Mouse (Mus musculus) ovary, postnatal 14 days (tissue): ENCODE data around the gene Gemin8.

Source experiments
- DNase-seq: peaks from one replicate; pipeline ENCODE4 v3.0.0; 2022; ENCODE audit warnings: low spot score

Gemin8 gene

GRCm38 (mm10) chrX:166169892-166170799 is at the start of gene Gemin8:
TSS of gene Gemin8 (plus strand) at chrX:166170454.
- peak; percentile 82 for DNase-seq

GRCm38 (mm10) chrX:166147158-166147846 is 23.0 kb upstream of the Gemin8 start:
- DNase-seq = no peak

- DNase-seq = no peak
These were observed 7.5 kb upstream of the Gemin8 start for GRCm38 (mm10) chrX:166162773-166163172.

- DNase-seq = no peak
These were observed 2.9 kb upstream of the Gemin8 start for GRCm38 (mm10) chrX:166167307-166167706.

- DNase-seq = no peak
These were observed 2.3 kb upstream of the Gemin8 start for GRCm38 (mm10) chrX:166167923-166168322.

GRCm38 (mm10) chrX:166170800-166171738 is 815 bp downstream of the Gemin8 start:
- no peak for DNase-seq

GRCm38 (mm10) chrX:166172041-166172440 is 1.8 kb downstream of the Gemin8 start:
- DNase-seq = no peak

GRCm38 (mm10) chrX:166172661-166173060 is 2.4 kb downstream of the Gemin8 start:
- DNase-seq = no peak

GRCm38 (mm10) chrX:166173796-166174195 is 3.5 kb downstream of the Gemin8 start:
- no peak for DNase-seq

GRCm38 (mm10) chrX:166177929-166178328 is 7.7 kb downstream of the Gemin8 start:
- DNase-seq = no peak

- DNase-seq = no peak
These were observed 12.8 kb downstream of the Gemin8 start for GRCm38 (mm10) chrX:166183094-166183493.

GRCm38 (mm10) chrX:166185327-166185913 is 15.2 kb downstream of the Gemin8 start:
- no peak for DNase-seq

GRCm38 (mm10) chrX:166187803-166188202 is 17.5 kb downstream of the Gemin8 start:
- no peak for DNase-seq

GRCm38 (mm10) chrX:166196327-166196726 is 26.1 kb downstream of the Gemin8 start:
- DNase-seq = no peak

- no peak for DNase-seq
These were observed 28.0 kb downstream of the Gemin8 start for GRCm38 (mm10) chrX:166198266-166198665.

- no peak for DNase-seq
These were observed 29.6 kb downstream of the Gemin8 start for GRCm38 (mm10) chrX:166199812-166200211.

GRCm38 (mm10) chrX:166214576-166214975 is 44.3 kb downstream of the Gemin8 start:
- DNase-seq = no peak

GRCm38 (mm10) chrX:166216248-166216647 is 46.0 kb downstream of the Gemin8 start:
- no peak for DNase-seq

- no peak for DNase-seq
These were observed 46.5 kb downstream of the Gemin8 start for GRCm38 (mm10) chrX:166216720-166217119.

- no peak for DNase-seq
These were observed 49.1 kb downstream of the Gemin8 start for GRCm38 (mm10) chrX:166219331-166219730.

GRCm38 (mm10) chrX:166226856-166227255 is 56.6 kb downstream of the Gemin8 start:
- DNase-seq = no peak

- DNase-seq = no peak
These were observed 59.5 kb downstream of the Gemin8 start for GRCm38 (mm10) chrX:166229750-166230149.
